Mouse (Mus musculus) forebrain, embryonic 12.5 days (tissue): ENCODE measurements at regions not wholly inside any gene's neighbourhood (a gene's known extent, or its start where the extent isn't known, plus 50 kb on each side); places are given as distances from the start of the nearest gene placed in this dataset.

ENCODE experiments used
- ATAC-seq: fragments of 200-750 bp; cut with Nextera tagmentation; 2 replicates; pipeline ENCODE4 v1.8.0; 2017; ENCODE audit warnings: moderate TSS enrichment; ENCODE audit not compliant: low FRiP score
- H3K27ac ChIP-seq: fragments of 300-500 bp; sonication (generic); 2 replicates; pipeline ENCODE4 v1.5.1; 2016; ENCODE audit warnings: mild to moderate bottlenecking
- H3K27me3 ChIP-seq: fragments of 300-500 bp; sonication (generic); 2 replicates; pipeline ENCODE4 v1.6.1; 2016; ENCODE audit warnings: mild to moderate bottlenecking
- H3K36me3 ChIP-seq: fragments of 300-500 bp; sonication (generic); replicated peaks from 2 replicates; pipeline ENCODE4 v1.6.1; 2016; ENCODE audit warnings: mild to moderate bottlenecking
- H3K4me1 ChIP-seq: fragments of 300-500 bp; sonication (generic); 2 replicates; pipeline ENCODE4 v1.6.1; 2016
- H3K4me2 ChIP-seq: fragments of 300-500 bp; sonication (generic); 2 replicates; pipeline ENCODE4 v1.6.1; 2016; ENCODE audit warnings: mild to moderate bottlenecking, moderate library complexity
- H3K4me3 ChIP-seq: fragments of 300-500 bp; sonication (generic); replicated peaks from 2 replicates; pipeline ENCODE4 v1.5.1; 2016; ENCODE audit warnings: mild to moderate bottlenecking
- H3K9ac ChIP-seq: fragments of 300-500 bp; sonication (generic); 2 replicates; pipeline ENCODE4 v1.6.1; 2016; ENCODE audit warnings: mild to moderate bottlenecking
- H3K9me3 ChIP-seq: fragments of 300-500 bp; sonication (generic); 2 replicates; pipeline ENCODE4 v1.6.1; 2016
- WGBS: fragments of 180-500 bp; shearing (Covaris S2); methylation state at CpG from one replicate; pipeline ENCODE4 v1.1.7; 2016; 5-methylcytosine and 5-hydroxymethylcytosine counted together

DNA sequence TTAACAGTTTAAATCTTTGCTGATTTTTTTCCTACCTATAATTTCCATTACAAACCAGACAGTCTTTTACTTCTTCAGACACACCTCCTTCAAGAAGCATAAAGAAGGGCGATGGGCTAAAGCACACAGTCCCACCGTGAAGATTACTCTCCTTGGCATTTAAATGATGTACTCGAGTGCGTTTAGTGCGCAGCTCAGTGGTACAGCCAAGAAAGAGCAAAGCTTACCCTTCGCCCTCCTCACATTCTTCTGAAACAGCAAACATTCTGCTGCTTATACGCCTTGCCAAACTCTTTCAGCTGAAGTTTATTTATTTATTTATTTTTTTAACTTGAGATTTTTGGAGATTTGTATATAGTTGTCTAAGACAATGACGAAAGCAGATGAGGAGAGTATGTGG is 68.0 kb upstream of the Arglu1 start:
- H3K4me1 ChIP-seq: no peaks in the 10 kb centered on the region
- no peak for ATAC-seq
- WGBS: 87% methylated on average over 8 of the region's 8 CpGs

DNA sequence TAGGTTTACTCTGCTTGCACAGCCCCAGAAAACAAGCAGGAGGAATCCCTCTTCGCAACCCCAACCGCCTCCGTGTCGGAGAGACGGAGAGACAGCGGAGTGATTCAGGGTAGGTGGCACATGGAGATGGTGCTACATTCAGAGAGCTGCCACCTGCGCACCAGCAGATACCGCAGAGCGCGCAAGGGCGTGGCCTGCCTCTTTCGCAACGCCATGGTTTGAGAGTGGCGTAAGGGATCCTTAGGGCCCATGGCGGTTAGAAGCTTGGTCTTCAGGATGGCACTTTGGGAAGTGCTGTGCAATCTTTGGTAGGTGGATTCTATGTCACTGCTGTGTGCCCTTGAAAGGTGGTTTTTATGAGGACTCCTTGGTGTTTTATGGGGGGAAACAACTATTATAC is 60.9 kb upstream of the Arglu1 start:
- H3K4me2 ChIP-seq: no peak overlapping the region
- H3K9ac ChIP-seq: no peak overlapping the region
- no peaks in the 10 kb centered on the region for H3K4me1 ChIP-seq
- H3K27ac ChIP-seq: no peak overlapping the region
- no peak for ATAC-seq
- no peaks in the 10 kb centered on the region for H3K36me3 ChIP-seq
- H3K9me3 ChIP-seq: no peaks in the 10 kb centered on the region
- H3K4me3 ChIP-seq: no peak overlapping the region
- WGBS: 94% methylated on average over 15 of the region's 15 CpGs
- no peaks in the 10 kb centered on the region for H3K27me3 ChIP-seq

More for the DNA sequence above, 68.0 kb upstream of the Arglu1 start:
- Histone ChIP-seq H3K27me3 (no peaks in the 10 kb centered on the region), H3K4me2 (no peak overlapping the region), H3K9ac (no peak overlapping the region), H3K27ac (no peak overlapping the region), H3K36me3 (no peaks in the 10 kb centered on the region), H3K9me3 (no peaks in the 10 kb centered on the region), H3K4me3 (no peak overlapping the region)

DNA sequence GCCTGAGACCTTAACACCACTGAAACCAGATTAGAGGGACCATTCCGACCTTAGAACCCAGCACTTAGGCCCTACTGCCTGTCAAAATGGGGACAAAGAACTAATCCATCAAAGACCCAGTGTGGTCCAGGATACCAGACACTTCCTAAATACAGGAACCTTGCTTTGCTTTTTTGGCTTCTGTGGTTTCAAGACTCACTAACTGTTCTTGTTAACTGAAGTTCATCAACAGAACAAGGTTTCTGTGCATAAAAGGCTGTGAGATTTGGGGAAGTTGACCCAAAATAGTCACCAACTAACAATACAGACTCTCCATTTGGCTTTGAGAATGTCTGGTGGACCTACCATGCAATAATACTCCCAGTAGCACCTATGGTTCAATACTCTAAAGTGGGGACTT is 56.4 kb upstream of the Arglu1 start:
- no peak for ATAC-seq
- no peak overlapping the region for H3K4me3 ChIP-seq
- no peaks in the 10 kb centered on the region for H3K27me3 ChIP-seq
- no peak overlapping the region for H3K9ac ChIP-seq
- no peaks in the 10 kb centered on the region for H3K9me3 ChIP-seq
- no peaks in the 10 kb centered on the region for H3K4me1 ChIP-seq
- no peaks in the 10 kb centered on the region for H3K36me3 ChIP-seq
- H3K4me2 ChIP-seq: no peak overlapping the region
- 49% methylated on average over 1 of the region's 1 CpGs for WGBS
- H3K27ac ChIP-seq: no peak overlapping the region

DNA sequence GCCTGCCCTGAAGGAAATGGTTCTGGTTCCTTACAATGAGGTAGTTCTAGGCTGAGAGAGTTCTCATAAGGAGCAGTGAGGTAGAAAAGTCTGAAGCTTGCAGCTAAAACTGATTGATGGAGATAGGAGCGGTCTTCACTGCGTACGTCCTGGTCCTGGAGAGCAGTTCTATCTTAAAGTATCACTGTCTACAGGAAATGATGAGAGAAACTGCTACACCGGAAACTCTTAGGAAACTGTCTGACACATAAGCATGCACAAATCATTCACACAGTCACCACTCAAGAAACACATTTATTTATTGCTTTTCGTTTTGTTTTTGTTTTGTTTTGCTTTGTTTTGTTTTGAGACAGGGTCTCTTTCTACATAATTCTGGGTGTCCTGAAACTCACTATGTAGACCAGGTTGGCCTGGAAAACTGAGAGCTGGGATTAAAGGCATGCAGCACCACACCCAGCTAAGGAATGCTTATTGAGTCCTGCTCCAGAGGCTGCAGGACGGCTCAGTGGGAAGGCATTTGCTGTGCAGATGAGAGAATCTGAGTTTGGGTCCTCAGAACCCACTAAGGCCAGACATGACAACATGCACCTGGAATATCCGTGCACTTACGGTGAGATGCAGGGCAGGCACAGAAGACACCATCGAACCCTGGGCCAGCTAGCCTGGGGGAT is 55.4 kb upstream of the Arglu1 start:
- Histone ChIP-seq H3K4me3 (no peak overlapping the region), H3K4me2 (no peak overlapping the region), H3K9ac (no peak overlapping the region), H3K27me3 (no peaks in the 10 kb centered on the region), H3K9me3 (no peaks in the 10 kb centered on the region), H3K4me1 (no peaks in the 10 kb centered on the region), H3K27ac (no peak overlapping the region), H3K36me3 (no peaks in the 10 kb centered on the region)
- ATAC-seq: no peak
- WGBS: 91% methylated on average over 9 of the region's 9 CpGs
